Mouse (Mus musculus): ENCODE measurements at regions not wholly inside any gene's neighbourhood (a gene's known extent, or its start where the extent isn't known, plus 50 kb on each side); places are given as distances from the start of the nearest gene placed in this dataset.

- no peak for TF ChIP-seq POLR2A (IDR thresholded peaks at IDR 0.05; ENCODE audit: insufficient read depth, low read depth, low read length)
- TF ChIP-seq EP300 (IDR thresholded peaks at IDR 0.05; ENCODE audit: insufficient read depth, low read depth, low read length), result no peak
- no peak for TF ChIP-seq CTCF (IDR thresholded peaks at IDR 0.05)
Observed at GRCm38 (mm10) chr2:170252255-170253034, 104.5 kb upstream of the Zfp217 start.

Data from heart, adult 2 months (tissue).